Mouse (Mus musculus) c-Kit-negative CD71-positive TER-119-positive erythroid progenitor cells, embryonic 14.5 days (primary cell): ENCODE measurements around the gene Clpx.
A peak's percentile ranks its signal among the peaks of the same experiment; 100 is the strongest.

ENCODE experiments used
- DNase-seq: peaks from one replicate; pipeline ENCODE4 v3.0.0-alpha.2; 2013; ENCODE audit warnings: low read depth, low spot score

Clpx gene

GRCm38 (mm10) chr9:65345854-65346475 lies 51.9 kb downstream of the Clpx start, which contains the start of gene Pdcd7:
TSS of gene Pdcd7 (plus strand) at chr9:65346104.
- DNase-seq: peak; percentile 89

- peak; percentile 48 for DNase-seq
Measured at GRCm38 (mm10) chr9:65346476-65347111, 52.5 kb downstream of the Clpx start.

GRCm38 (mm10) chr9:65347112-65347850 lies 53.2 kb downstream of the Clpx start:
- DNase-seq: no peak

GRCm38 (mm10) chr9:65353251-65353650 lies 59.2 kb downstream of the Clpx start:
- no peak for DNase-seq

GRCm38 (mm10) chr9:65356561-65356960 lies 62.5 kb downstream of the Clpx start:
- DNase-seq: no peak

GRCm38 (mm10) chr9:65356971-65357370 lies 62.9 kb downstream of the Clpx start:
- no peak for DNase-seq

GRCm38 (mm10) chr9:65358956-65359480 lies 65.0 kb downstream of the Clpx start:
- DNase-seq: peak; percentile 36

GRCm38 (mm10) chr9:65360641-65361448 lies 66.8 kb downstream of the Clpx start, which contains the start of gene Ubap1l:
TSS of gene Ubap1l (plus strand) at chr9:65361041.
- DNase-seq: no peak

- no peak for DNase-seq
Measured at GRCm38 (mm10) chr9:65363684-65364083, 69.6 kb downstream of the Clpx start.

- no peak for DNase-seq
Measured at GRCm38 (mm10) chr9:65365721-65366120, 71.7 kb downstream of the Clpx start.

- no peak for DNase-seq
Measured at GRCm38 (mm10) chr9:65371756-65372155, 77.7 kb downstream of the Clpx start.

GRCm38 (mm10) chr9:65372449-65372848 lies 78.4 kb downstream of the Clpx start:
- no peak for DNase-seq

- no peak for DNase-seq
Measured at GRCm38 (mm10) chr9:65374468-65375162, 80.6 kb downstream of the Clpx start.

- no peak for DNase-seq
Measured at GRCm38 (mm10) chr9:65375163-65375934, 81.3 kb downstream of the Clpx start.
